Mouse (Mus musculus) urinary bladder, postnatal 36 days (tissue): ENCODE measurements around the gene Cers6.

Experiments
- DNase-seq, 2 experiments: peaks; one replicate each; pipeline ENCODE4 v3.0.0; 2022; ENCODE audit warnings: low spot score in 2 of 2, mixed read lengths in 1 of 2

The Cers6 gene

DNA sequence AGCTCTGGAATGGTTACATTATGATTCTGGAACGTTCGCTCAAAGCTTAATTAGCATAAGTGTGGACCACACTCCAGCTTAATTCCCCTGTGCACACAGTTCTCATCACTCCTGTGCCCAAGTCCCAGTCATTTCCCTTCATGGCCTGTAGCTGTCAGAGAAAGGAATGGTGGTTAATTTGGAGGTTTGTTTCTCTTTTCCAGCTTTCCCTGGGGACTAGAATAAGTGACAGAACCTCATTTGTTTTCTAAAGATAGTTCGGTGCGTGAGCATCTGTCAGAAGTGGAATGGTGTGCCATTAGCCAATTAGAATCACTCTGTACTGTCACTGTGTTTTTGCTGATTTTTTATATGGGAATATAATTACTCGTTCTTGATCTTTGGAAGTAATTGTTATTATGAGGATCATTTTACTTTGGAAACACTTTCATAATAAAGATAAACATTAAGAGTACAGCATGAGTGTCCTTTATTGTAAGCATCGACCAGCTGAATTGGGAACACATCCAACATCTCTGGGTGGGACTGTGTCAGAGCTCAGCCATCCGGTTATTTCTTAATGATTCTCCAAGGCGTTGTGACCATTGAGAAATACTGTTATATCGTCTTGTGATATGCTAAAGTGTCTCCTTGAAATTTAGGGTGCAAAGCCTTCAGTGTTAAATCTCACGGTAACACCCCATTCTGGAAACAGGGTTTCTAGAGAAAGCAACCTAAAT, 252.7 kb downstream of the Cers6 start:
- DNase-seq = no peak

DNA sequence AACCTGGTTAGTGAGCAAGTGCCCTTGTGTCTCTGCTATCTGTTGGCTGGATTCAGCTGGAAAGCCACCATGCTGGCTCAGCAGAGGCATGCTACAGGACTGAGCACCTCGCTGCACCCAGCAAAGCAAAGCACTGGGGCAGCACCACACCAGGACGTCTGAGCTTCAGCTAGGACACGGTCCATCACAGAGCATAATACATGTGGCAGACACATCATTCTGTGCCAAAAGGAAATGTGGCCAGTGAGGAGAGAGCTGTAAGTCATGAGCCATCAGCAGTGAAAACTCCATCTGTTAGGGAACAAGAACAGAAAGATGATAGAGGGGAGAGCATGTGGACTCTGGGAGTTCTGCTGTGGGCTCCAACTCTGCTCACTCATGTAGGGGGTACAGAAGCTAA, 254.7 kb downstream of the Cers6 start:
- no peak for DNase-seq

DNA sequence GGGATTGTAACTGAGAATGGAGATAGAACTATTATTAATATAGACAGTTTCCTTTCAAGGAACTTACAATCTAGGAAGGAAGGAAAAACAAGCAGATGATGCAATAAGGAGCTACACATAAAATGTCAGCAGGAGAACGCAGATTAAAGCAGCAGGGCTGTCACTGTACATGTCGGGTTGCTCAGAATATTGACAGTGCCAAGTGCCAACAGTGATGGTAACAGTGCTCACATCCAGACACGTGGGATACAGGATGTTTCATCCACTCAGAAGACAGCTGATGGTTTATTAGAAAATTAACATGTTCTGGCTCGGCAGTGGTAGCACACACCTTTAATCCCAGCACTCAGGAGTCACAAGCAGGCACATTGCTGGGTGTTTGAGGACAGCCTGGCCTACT, 255.5 kb downstream of the Cers6 start:
- DNase-seq = no peak

DNA sequence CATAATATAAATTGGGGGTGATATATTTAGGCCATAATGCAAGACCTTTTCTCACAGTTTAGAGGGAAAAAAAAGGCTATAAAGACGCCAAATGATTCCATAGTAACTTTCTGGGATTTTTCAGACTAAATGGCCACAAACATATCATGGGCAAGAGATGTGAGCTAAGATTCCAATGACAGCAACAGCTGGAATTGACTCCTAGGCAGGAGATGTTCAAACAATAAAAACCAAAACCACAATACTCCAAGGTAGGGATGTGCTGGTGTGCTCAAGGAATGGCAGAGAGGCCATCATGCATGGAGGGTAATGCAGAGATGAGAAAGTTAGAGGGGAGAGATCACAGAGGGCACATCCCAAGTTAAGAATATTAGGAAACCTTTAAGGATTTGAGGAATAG, 257.8 kb downstream of the Cers6 start:
- DNase-seq = no peak

DNA sequence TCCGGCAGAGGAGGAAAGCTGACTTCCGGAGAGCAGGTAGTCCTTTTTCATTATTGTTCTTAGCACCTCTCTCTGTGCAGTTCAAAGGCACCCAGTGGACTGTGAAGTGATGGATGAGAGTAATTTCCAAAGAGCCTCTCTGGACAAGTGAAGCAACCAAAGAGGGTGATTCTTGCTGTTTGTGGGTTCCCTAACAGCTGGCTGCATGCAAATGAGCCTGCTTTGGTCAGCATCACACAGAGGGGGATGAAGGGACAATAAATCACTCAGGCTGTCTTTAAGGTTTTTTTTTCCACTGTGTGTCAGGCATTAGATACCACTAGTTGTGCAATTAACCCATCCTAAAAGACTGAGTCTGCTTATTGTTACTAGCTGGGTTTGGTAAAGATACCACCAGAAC, 258.5 kb downstream of the Cers6 start:
- no peak for DNase-seq

DNA sequence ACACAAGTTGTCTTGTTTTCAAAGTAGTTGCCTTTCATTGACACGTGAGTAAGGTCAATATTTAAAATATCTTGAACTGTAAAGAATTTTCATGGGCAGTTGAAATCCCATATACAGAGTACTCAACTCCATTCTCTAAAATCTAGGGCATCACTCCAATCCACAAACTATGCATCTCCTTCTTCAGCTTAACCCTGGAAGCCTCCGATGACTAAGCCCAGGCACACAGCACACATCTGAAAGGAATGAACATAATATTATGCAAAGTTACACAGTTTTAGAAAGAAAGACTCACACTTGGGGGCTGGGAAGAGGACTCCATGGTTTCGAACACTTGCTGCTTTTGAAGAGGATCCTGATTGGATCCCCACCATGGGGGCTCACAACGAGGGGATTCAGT, 260.4 kb downstream of the Cers6 start:
- no peak for DNase-seq

DNA sequence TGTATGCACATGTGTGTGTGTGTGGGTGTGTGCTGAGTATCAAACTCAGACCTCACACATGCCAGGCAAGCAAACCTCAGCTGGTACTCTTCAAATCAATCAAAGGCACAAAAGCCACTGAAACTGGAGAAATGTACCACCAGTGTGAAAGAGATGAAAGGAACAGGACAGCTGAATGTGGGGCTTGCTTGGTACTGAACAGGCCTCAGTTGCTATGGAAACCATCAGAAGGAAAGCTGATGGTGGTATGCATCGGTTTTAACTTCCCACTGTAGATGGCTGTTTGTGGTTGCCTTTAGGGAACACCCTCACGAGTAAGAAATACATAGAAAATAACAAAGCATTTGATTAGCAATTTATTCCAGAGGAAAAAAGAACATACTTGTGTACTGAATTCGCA, 264.2 kb downstream of the Cers6 start:
- no peak for DNase-seq

DNA sequence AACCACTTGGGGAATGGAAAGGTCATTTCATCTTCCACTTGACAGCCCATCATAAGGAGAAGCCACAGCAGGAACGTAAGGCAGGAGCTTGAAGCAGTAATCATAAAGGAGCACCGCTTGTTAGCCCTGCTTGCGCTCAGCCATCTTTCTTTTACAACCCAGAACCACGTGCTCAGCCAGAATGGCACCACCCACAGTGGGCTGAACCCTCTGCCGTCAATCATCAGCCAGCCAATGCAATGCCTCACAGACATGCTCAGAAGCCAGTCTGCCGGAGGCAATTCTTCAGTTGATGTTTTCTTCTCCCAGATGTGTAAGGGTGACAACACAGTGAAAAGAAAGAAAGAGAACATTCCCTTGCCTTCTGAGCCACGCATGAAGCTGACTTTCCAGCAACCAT, 267.1 kb downstream of the Cers6 start:
- no peak for DNase-seq

DNA sequence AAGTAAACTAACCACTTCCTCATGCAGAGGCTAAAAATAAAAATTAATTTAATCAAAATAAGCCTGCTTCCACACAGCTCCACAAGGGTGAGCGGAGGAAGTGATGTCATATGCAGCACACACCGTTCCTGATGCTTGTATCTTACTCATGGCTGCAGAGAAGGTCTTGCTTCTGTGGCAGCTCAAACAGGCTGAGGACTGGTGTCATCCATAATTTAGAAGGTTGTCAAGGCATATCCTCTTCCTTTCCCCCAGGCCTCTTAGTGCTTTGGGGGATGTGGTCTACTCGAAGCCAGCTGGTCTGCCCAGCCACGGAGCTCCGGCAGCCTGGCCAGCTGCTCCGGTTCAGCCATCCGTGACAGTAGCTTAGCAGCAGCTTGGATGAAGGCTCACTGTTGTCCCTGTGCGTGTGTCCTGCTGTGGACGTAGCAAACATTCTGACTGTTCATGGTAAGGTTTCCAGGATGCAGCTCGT, 267.7 kb downstream of the Cers6 start:
- no peak for DNase-seq

DNA sequence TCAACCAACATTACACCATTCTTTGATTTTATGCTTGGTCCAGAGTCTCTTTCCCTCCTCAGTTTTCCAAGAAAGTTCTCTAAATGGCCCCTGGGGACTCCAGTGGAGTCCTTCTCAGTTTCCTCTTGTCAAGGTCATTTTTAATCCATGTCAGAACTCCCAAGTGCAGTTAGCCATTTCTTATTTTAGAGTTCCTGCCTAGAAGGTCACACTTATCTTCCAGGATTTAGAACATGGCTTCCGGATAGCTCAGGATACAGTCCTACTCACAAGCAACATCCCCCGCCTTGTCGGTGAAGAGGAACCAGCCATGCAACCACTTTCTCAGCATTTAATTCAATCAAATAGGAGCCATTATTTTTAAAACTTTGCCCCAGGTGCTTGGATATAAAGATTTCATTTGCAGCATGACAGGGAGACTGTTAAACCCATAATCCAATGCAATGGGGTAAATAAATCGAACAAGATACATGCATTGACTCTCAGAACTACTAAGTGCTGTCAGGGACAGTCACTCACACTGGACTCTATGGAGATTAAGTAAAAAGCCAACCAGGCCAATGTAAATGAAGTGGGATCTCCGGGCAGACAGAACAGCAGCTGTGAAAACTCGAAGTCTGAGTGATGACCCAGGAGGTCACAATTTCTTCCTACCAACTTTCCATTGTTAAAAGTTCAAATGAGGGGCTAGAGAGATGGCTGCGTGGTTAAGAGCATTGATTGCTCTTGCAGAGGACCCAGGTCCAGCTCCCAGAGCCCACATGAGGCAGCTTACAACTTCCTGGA, 268.4 kb downstream of the Cers6 start:
- DNase-seq = no peak

DNA sequence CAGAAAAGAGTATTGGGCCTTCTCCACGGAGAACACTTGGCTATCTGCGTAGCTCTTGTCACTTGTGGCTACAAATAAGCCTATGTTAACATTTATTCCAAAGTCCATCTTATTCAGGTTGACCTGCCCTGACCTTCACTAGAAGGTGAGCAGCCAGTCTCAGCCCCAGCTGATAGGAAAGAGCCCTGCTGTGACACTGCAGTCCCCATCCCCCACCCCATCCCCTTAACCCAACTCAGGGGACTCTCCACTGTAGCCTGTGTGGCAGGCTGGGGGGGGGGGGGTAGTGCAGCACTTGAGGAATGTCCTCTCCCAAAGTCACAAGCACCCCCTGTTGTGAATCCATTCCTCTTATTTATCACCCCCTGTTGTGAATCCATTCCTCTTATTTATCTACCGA, 270.8 kb downstream of the Cers6 start:
- no peak for DNase-seq

DNA sequence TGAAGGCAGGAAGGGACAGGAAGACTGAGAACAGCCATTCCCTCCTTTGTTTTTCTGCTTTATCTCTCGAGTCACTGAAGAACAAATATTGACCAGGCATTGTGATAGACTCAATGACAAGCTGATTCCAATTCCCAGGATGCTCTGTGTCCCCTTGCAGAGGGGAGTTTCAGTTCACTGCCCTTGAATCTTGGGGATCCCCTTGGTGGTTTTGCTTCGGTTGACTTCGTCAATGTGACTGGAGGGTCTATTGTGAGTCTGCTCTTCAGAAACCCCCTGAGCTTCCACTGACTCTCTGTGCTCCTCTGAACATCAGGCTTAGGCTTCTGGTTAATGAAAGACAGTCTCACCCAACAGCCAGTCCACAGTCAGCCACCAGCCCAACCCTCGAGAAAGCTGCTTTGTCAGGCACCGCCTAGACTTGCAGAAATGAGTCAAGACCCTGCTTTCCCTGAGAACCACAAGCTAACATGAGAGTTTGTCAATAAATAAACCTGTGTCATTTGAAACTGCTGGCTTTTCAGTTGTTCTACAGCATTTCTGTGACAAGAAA, 271.3 kb downstream of the Cers6 start:
- DNase-seq = peak; percentile 23 to 44

DNA sequence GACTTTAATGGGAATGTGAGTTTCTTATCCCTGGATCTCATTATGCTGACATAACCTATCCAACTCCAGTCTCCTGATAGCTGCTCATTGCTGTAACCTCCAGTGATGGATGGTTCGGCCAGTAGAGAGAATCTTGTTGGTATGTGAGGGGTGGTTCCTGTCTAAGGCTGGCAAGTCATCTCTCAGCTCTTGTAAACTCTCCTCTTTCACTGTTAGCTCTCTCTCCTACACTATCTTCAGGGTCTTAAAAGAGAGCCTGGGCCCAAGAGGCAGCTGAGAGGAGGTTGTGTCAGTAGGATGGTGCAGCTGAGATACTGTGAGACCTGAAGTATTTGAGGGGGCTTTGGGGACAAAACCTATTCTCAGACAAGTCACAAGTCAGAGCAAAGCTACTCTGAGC, 272.9 kb downstream of the Cers6 start:
- DNase-seq = no peak

DNA sequence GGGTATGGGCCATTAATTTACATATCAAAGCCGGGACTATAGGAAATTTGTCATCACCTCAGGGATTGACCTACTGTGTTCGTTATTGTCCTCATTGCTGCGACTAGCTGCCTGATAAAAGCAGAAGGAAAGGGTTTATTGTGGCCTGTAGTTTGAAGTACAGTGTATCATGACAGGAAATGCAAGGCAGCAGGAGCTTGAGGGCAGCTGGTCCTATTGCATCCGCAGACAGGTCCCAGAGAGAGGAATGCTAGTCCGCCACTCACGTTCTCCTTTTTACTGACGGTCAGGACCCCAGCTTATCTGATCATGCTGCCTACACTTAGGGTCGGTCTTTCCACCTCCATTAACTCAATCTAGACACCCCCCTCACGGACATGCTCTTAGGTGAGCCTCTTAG, 273.7 kb downstream of the Cers6 start:
- DNase-seq = no peak

DNA sequence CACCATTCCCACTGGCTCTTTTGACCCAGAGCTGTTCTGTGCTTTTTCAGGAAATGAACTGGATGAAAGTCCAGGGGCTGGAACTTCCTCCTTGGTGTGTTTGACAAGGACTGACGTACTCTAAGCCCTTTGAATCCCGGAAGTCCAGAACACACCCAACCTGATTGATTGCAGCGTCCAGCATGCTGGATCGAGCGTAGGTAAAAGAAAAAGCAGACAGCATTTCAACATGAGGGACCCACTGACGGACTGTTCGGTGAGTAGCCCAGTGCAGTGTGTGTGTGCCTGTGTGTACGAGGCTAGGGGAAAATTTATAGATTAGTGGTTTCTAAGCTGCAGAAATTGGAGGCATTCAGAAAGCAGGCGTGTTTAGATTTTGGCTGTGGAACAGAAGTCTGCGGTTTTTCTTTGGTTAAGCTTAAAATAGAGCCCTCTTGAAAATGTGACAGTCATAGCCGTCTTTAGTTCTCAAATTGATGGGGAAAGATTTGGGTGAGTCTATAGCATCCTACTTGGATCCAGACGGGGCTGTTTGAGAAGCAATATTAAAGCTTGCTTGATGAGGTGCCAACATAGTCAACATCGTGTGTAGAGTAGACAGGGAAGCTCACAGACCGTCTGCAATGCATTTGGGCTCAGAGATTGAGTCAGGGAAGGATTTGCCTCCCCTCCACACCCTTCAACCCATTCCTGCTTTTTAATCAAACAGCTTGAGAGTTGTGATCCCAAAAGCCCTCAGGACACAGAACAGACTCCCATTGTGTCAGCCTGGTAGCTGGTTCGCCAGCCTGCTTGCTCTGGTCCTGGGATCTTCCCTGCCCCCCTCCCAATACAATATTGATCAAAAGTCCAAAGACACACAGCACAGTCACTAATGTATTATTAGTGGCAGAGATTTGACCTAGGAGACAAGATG, 274.7 kb downstream of the Cers6 start, which contains the start of gene Nostrin:
Gene Nostrin (plus strand): TSS at position 140 of the 916 bp plus-strand sequence.
- peak; percentile 11 to 24 for DNase-seq

DNA sequence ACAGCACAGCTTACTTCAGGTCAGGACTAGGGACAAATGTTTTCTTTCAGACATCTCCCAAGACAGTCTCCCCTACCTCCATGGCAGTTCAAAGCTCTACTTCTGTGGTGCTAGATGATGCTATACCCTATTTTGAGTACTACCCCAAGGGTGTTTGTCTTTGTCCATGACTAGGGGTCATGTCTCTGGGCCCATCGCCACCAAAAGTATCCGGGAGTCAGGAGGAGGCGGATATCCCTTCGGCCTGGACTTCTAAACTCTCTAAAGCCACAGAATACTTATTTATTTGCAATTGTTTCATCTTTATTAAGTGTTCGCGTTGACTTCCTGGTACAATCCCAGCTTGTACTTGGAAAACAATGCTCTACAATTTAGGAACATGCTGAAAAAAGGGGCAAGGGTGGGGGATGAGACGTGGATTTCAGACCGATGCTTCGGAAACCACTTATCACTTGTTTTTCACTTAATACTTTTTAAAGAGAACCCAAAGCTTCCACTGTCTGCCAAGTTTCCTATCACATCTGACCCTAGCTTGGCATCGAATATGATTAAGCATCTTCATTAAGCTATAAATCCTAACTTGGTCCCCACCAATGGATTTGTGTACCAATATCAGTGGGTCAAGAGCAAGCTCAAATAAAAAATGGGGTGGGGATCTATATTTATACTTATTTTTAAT, 276.3 kb downstream of the Cers6 start:
- DNase-seq = no peak

DNA sequence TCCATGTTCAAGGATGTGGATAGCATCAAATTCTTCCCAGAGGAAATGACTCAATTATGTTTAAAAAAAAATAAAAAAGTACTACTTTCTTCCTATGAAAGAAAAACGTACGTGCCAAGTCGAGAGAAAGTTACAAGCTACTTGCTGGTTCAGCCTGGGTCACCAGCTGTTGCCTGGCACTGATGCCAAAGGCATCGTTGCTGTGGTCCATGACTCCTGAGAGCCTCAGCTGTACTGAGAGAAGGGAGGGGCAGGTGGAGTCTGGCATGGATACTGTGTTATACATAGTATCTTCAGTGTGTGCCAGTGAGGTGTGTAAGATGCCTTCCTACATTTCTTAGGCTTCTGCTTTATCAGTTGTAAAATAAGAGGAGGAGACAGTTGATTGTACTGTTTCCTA, 277.5 kb downstream of the Cers6 start:
- DNase-seq = no peak

DNA sequence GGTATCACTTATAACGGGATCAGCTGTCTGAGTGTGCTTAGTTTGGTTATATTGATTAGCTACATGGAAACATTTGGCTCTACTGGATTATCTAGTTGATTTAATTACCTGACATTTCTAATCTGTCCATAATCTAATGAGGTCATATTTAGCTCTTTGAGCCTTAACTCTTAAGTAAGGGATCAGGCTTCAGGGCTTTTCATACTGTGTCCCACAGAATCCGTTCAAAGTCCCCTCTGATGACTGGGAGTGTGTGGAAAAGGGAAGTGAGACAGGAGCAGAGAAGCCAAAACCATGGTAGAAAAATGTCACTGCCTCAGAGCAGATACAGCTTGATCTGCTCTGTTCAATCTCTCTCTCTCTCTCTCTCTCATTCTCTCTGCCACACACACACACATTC, 279.0 kb downstream of the Cers6 start:
- no peak for DNase-seq

DNA sequence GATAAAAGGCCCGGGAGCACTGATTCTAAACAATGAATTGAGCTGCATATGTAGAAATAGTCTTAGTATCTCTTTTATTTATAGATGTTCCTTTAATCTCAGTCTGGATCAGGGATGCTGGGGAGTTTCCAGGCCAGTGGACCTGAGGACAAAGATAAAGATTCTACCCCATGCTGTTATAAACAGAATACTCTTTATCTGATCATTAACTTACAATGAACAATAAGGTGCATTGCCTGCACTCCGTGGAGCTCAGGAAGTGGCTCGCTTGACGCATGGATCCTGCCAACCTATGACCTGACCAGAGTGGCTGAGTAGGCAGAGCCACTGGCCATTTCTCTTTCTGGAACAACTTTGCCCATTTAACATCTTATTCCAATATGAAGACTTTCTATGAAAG, 279.6 kb downstream of the Cers6 start:
- no peak for DNase-seq

DNA sequence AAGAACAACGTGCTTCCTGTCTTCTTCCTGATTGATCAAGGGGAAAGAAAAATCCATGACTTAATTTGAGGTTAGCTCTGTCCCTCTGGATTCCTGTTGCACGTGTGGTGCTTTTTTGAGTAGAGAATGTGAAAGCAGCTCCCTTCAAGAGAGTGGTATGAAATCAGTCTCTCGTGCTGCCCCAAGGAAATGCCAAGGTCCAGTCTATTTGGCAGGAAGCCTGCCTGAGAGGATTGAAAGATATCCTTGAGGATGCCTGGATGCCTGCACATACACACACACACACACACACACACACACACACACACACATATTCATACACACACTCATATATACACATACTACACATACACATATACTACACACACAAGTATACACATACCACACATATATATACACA, 287.4 kb downstream of the Cers6 start:
- no peak for DNase-seq

DNA sequence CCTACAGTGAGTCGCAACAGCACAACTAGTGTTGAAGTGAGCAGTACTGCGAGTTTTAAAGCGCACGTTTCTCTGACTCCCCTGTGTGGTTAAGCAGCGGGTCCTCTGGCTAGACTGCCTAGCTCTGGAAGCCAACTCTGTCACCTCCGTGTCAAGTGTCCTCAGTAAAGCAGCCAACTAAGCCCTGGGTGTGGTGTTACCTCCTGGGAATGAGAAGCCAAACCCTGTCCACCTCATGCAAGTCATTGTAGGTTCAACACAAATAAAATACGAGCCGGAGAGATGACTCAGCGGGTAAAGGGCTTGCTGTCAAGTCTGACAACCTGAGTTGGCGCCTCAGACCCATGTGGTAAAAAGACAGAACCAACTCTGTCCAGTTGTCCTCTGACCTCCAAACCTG, 287.9 kb downstream of the Cers6 start:
- DNase-seq = peak; percentile 17 to 19
